Mouse (Mus musculus) embryonic facial prominence, embryonic 10.5 days (tissue): ENCODE results near the gene Dgat2. TPM values are rescaled to one million over a fixed set of nuclear protein-coding genes. Genes with fewer than 3 reads are reported as not detected.

Source experiments
- DNase-seq: peaks from one replicate; pipeline ENCODE4 v3.0.0-alpha.2; 2017; ENCODE audit warnings: low spot score
- H3K27ac ChIP-seq: fragments of 300-500 bp; sonication (generic); replicated peaks from 2 replicates; pipeline ENCODE4 v1.5.1; 2016; ENCODE audit warnings: mild to moderate bottlenecking
- H3K27me3 ChIP-seq: fragments of 300-500 bp; sonication (generic); replicated peaks from 2 replicates; pipeline ENCODE4 v1.6.1; 2016; ENCODE audit warnings: low read depth, mild to moderate bottlenecking; ENCODE audit not compliant: poor library complexity, severe bottlenecking
- H3K36me3 ChIP-seq: fragments of 300-500 bp; sonication (generic); replicated peaks from 2 replicates; pipeline ENCODE4 v1.6.1; 2016; ENCODE audit warnings: mild to moderate bottlenecking, moderate library complexity
- H3K4me1 ChIP-seq: fragments of 300-500 bp; sonication (generic); 2 replicates; pipeline ENCODE4 v1.6.1; 2016
- H3K4me3 ChIP-seq: fragments of 300-500 bp; sonication (generic); 2 replicates; pipeline ENCODE4 v1.5.1; 2016; ENCODE audit warnings: mild to moderate bottlenecking, moderate library complexity
- H3K9me3 ChIP-seq: fragments of 300-500 bp; sonication (generic); 2 replicates; pipeline ENCODE4 v1.6.1; 2016; ENCODE audit warnings: mild to moderate bottlenecking
- WGBS: fragments of 180-500 bp; shearing (Covaris S2); methylation state at CpG from one replicate; pipeline ENCODE4 v1.1.7; 2016; 5-methylcytosine and 5-hydroxymethylcytosine counted together
- polyA plus RNA-seq: library from polyadenylated mRNA; unstranded; fragments of >200 nt; fragmentation: Nextera tagmentation; extraction: Ambion mirVana; gene quantifications from 2 replicates; pipeline ENCODE4 v1.2.1, GENCODE M21; 2016

Dgat2 gene
- polyA plus RNA-seq, 1 experiment from 2014 or later = 16.4 TPM

DNA sequence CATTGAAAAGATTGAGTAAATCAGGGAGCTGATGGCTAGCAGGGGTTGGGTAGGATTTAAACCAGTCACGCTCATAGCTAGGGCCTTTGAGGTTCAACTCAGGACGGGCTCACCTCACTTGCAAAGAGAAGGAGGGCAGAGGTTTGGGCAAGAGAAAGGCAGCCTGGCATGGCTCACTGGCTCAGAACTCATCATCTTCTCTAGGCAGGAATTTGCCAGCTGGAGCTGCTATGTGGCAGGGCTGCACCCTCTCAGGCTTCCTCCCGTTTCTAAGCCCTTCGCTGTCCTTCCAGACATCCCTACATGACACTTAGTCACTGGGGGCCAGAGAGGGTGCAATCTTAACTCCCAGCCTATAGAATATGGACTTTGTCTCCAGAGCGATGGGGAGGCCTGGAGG is 4.9 kb upstream of the Dgat2 start:
- Histone ChIP-seq H3K27me3 (peaks cover 15% of the 10 kb centered on the region), H3K36me3 (no peaks in the 10 kb centered on the region), H3K9me3 (no peaks in the 10 kb centered on the region), H3K4me3 (no peak overlapping the region), H3K27ac (no peak overlapping the region), H3K4me1 (peaks cover 18% of the 10 kb centered on the region)
- 85% methylated on average over 5 of the region's 5 CpGs for WGBS
- no peak for DNase-seq

DNA sequence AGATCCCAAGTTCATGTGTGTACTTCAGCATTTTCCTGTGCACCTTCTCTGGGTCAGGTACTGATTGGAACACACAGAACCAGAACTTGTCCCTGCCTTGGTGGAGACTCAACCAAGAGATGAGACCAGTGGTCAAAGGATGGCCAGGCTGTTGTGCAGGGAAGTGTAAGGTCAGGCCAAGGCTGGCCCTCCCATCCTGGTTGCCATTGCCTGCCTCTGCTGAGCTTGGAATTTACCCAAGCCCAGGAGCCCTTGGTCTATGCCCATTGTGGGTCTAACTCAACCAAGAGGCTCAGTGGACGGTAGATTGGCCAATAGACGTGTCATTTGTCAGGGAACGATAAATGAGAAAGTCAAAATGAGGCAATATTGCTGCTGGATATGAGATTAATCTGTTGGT is 2.9 kb upstream of the Dgat2 start:
- no peak for DNase-seq
- WGBS = 84% methylated on average over 3 of the region's 3 CpGs
- peaks cover 29% of the 10 kb centered on the region for H3K4me1 ChIP-seq
- peaks cover 29% of the 10 kb centered on the region for H3K27me3 ChIP-seq
- H3K4me3 ChIP-seq = no peak overlapping the region
- no peaks in the 10 kb centered on the region for H3K36me3 ChIP-seq
- no peaks in the 10 kb centered on the region for H3K9me3 ChIP-seq
- H3K27ac ChIP-seq = no peak overlapping the region

DNA sequence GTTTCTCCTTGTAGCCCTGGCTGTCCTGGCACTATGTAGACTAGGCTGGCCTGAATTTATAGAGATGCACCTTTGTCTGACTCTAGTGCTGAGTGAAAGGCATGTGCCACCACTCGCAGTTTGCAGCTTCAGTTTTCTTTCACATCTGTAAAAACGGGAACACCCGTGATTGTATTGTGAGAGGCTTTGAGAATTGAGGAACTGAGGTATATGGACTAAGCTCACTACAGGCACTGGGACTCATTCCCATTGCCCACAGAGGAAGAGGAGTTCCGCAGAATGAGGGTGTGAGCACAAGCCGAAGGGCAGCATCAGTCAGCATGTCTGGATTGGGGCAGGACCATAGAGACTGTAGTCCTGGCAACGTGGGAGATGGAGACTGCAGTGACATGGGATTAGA is 1.2 kb upstream of the Dgat2 start:
- no peaks in the 10 kb centered on the region for H3K9me3 ChIP-seq
- peak overlapping the region; percentile 78; the same call in 1 of the 2 replicates for H3K4me3 ChIP-seq
- WGBS = 74% methylated on average over 6 of the region's 6 CpGs
- no peaks in the 10 kb centered on the region for H3K36me3 ChIP-seq
- no peak for DNase-seq
- peaks cover 29% of the 10 kb centered on the region for H3K27me3 ChIP-seq
- no peak overlapping the region for H3K27ac ChIP-seq
- peaks cover 29% of the 10 kb centered on the region for H3K4me1 ChIP-seq

DNA sequence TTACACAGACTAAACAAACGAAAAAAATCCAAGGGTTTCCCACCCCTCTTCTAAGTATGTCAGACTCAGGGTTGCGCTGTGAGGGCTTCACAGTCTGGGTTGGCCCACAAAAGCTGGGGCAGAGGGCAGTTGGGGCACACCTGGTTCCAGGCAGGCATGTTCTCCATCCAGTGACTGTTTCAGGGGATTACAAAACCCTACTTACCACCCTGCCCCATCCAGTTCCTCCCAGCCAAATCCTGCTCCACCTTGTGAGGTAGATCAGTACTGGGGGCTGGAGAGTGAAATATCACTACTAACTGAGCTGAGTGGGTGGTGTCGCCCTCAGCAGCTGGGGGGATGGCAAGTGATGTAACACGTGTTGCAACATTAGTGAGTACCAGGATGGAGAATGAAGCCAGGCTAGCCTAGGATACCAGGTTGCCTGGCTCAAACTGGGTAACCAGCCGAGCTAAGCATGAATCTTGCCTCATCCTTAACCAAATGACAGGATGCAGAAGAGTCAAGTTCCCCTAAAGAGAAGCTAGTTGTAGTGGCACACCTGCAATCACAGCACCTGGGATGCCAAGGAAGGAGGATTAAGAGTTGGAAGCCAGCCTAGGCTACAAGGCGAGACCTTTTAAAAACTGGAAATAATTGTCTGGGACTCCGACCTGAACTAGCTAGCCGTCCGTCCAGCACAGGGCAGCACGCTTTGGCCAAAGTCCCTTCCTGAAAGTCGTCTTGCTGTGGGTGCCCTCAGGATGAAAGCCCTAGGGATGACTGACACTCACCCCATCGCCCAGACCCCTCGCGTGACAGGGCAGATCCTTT is 694 bp downstream of the Dgat2 start:
- 24% methylated on average over 14 of the region's 14 CpGs for WGBS
- DNase-seq = peak; percentile 23
- no peaks in the 10 kb centered on the region for H3K36me3 ChIP-seq
- peaks cover 34% of the 10 kb centered on the region for H3K4me1 ChIP-seq
- H3K4me3 ChIP-seq = peak overlapping the region; percentile 78
- H3K27me3 ChIP-seq = peaks cover 24% of the 10 kb centered on the region
- H3K27ac ChIP-seq = peak overlapping the region; percentile 96
- no peaks in the 10 kb centered on the region for H3K9me3 ChIP-seq

DNA sequence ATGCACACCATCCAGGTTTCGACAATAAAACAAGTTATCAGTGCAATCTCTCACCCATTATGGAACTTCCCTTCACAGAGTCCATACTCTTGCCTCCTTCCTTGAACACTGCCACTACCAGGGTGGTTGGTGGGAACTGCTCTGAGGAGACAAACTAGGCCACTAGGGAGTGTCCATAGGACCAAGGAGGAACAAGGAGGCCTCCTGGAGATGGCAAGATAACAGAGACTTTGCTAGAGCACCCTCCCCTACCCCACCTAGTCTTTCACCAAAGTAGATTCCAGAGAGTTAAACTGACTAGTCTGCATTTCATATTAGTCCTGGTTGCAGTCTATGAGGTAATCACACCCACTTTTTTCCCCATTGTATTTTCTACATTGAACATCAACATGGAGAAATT is 2.4 kb downstream of the Dgat2 start:
- no peaks in the 10 kb centered on the region for H3K36me3 ChIP-seq
- H3K4me3 ChIP-seq = no peak overlapping the region
- DNase-seq = no peak
- WGBS = 86% methylated on average over 1 of the region's 1 CpGs
- peaks cover 24% of the 10 kb centered on the region for H3K27me3 ChIP-seq
- H3K27ac ChIP-seq = no peak overlapping the region
- H3K9me3 ChIP-seq = no peaks in the 10 kb centered on the region
- H3K4me1 ChIP-seq = peaks cover 34% of the 10 kb centered on the region

DNA sequence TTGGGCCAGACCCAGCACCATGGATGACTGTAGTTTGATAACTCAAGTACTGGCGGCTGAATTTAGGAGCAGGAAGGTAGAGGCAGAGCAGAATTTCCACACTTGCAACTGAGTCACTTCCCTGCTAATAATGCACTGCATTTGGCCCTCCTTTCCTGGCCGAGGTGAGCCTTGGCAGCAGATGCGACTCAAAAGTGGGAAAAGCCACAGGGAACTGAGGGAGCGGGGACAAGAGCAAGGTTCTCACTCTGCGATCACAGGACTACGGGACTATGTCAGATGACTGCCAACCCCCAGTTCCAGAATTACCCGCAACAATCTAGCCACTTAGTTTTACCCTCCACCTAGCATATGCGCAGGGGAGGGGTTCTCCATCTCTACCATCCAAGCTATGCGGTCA is 3.2 kb downstream of the Dgat2 start:
- DNase-seq = no peak
- no peaks in the 10 kb centered on the region for H3K36me3 ChIP-seq
- H3K27me3 ChIP-seq = peaks cover 23% of the 10 kb centered on the region
- H3K4me1 ChIP-seq = peaks cover 34% of the 10 kb centered on the region
- H3K9me3 ChIP-seq = no peaks in the 10 kb centered on the region
- no peak overlapping the region for H3K4me3 ChIP-seq
- 91% methylated on average over 9 of the region's 9 CpGs for WGBS
- no peak overlapping the region for H3K27ac ChIP-seq

DNA sequence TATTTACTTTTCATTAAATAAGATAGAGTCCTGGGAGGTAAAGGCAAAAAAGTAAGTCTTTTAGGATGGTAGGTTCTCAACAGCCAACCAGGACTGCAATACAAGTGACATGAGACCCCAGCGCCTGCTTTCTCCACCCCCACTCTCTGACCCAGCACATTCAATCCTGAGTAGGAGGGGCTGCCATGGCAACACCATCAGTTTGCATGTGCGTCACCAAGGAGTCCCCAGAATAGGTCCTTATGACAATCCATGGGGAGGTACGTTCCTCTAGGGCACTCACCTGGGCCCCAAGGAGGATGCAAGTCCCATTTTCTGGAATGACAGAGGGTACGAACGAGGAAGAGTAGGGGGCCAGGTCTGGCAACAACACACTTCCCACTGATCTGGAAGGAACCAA is 5.1 kb downstream of the Dgat2 start:
- 85% methylated on average over 5 of the region's 5 CpGs for WGBS
- H3K36me3 ChIP-seq = no peaks in the 10 kb centered on the region
- no peak for DNase-seq
- peaks cover 14% of the 10 kb centered on the region for H3K27me3 ChIP-seq
- no peak overlapping the region for H3K27ac ChIP-seq
- H3K4me1 ChIP-seq = peaks cover 18% of the 10 kb centered on the region
- H3K9me3 ChIP-seq = no peaks in the 10 kb centered on the region
- no peak overlapping the region for H3K4me3 ChIP-seq

DNA sequence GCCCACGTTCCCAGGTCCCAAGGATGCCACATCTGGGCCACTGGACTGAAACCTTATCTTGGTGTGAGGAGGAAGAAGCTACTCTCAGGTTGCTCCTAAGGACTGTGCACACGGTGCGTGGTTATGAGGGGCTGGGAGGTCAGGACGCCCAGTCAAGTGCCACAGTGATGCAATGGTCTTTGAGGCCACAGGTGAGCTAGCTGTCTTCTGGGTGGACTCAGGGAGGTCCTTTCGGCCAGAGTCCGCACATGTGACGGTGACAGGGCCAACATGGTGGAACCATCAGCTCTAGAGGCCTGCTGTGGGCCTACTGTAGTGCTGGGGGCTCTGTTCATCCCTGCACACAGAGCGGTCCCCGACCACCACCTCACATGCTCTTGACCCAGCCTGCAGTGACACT is 6.9 kb downstream of the Dgat2 start:
- H3K4me3 ChIP-seq = no peak overlapping the region
- WGBS = 93% methylated on average over 9 of the region's 9 CpGs
- peaks cover 17% of the 10 kb centered on the region for H3K4me1 ChIP-seq
- H3K36me3 ChIP-seq = no peaks in the 10 kb centered on the region
- peaks cover 2% of the 10 kb centered on the region for H3K27me3 ChIP-seq
- H3K27ac ChIP-seq = no peak overlapping the region
- DNase-seq = no peak
- H3K9me3 ChIP-seq = no peaks in the 10 kb centered on the region

DNA sequence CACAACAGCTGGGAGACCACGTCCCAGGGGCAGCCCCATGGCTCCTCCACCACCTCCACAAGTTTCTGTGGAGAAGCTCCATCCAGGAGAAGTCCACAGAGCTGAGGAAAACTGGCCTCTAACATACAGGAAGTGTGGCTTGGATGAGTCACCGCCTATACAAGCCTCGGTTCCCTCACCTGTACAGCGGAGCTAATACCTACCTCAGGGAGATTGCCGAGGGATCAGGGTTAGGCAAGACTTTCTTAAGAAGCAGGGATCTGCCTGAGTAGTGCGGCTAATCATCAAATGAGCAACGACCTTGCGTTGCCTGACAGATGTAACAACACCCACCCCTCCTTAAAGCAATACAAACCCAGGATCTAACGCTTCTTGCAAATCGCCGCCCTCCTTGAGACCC is 7.4 kb downstream of the Dgat2 start:
- no peaks in the 10 kb centered on the region for H3K36me3 ChIP-seq
- H3K9me3 ChIP-seq = no peaks in the 10 kb centered on the region
- no peak for DNase-seq
- H3K27me3 ChIP-seq = no peaks in the 10 kb centered on the region
- no peak overlapping the region for H3K27ac ChIP-seq
- no peak overlapping the region for H3K4me3 ChIP-seq
- WGBS = 87% methylated on average over 11 of the region's 11 CpGs
- H3K4me1 ChIP-seq = peaks cover 17% of the 10 kb centered on the region

DNA sequence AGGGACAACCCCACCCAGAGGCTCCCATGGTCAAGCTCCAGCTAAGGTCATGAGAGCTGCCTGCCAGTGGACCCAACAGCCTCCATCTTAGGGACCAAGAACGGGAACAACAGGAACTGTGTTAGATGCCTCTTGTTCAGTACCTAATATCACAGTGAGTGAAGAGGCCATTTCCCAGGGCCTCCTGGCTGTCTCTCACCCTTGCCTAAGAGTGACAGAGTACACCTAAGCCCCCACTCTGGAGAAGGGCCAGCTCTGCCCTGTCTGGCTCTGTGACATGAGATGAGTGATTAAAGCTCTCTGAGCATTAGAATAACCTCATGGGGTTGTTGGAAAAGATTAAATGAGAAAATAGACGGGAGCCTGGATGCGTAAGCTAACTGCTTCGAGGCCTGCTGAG is 8.5 kb downstream of the Dgat2 start:
- whole genome bisulfite sequencing = 91% methylated on average over 4 of the region's 4 CpGs
- no peak for DNase-seq
- H3K4me3 ChIP-seq = no peak overlapping the region
- H3K27me3 ChIP-seq = no peaks in the 10 kb centered on the region
- H3K36me3 ChIP-seq = no peaks in the 10 kb centered on the region
- peaks cover 17% of the 10 kb centered on the region for H3K4me1 ChIP-seq
- no peak overlapping the region for H3K27ac ChIP-seq
- H3K9me3 ChIP-seq = no peaks in the 10 kb centered on the region

DNA sequence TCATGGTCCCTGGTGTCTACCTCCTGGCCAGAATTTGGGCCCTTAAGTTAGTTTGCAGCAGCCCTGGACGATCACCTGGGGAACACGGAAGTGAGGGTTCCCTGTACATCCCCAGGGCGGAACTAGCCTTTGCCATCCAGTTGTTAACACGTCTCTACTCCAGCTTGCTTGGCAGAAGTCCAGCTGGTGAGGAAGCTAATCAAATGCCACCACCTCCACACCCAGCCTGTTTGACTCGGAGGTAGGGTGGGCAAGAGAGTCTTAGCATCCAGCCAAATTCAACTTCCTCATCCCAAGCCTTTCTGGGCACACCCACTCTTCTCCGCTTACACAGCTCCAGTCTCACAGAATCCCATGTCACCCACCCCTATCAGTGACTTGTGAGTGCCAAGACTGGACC is 9.6 kb downstream of the Dgat2 start:
- no peak for DNase-seq
- WGBS = 91% methylated on average over 6 of the region's 6 CpGs
- Histone ChIP-seq H3K9me3 (no peaks in the 10 kb centered on the region), H3K4me3 (no peak overlapping the region), H3K27ac (no peak overlapping the region), H3K36me3 (no peaks in the 10 kb centered on the region), H3K4me1 (peaks cover 22% of the 10 kb centered on the region), H3K27me3 (no peaks in the 10 kb centered on the region)

DNA sequence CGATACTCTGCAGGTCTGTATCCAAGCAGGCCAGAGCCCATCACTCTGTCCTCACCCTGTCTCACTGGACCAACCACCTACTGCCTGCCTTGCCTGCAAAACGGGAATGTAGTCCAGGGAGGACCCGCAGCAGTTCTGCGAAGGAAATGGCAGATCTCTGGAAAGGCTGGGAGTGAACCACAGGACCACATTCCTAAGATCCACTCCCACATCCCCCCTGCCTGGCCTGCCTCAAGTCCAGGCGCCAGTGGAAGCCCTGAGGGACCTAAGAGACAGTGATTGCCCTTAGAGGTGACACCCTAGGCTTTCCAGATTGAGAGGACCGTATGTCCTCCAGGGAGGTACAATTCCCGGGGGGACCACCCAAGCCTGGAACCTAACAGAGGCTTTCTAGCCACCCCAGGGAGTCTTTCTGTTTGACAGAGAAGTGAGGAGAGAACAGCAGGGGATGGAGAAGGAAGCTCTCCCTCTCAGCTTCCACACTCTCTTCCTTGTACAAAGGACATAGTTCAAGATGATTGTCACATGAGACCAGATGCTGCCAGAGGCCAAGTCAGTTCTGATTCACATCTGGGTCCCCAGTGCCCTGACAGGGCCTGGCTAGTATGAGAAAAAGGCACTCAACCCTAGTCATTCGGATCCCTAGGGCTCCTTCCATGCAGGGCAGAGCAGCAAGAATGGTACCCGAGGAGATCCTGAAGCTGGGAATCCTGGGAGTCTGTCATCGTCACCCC is 10.6 kb downstream of the Dgat2 start:
- Histone ChIP-seq H3K27ac (no peak overlapping the region), H3K27me3 (no peaks in the 10 kb centered on the region), H3K9me3 (no peaks in the 10 kb centered on the region), H3K4me3 (no peak overlapping the region), H3K36me3 (no peaks in the 10 kb centered on the region), H3K4me1 (peaks cover 19% of the 10 kb centered on the region)
- WGBS = 64% methylated on average over 10 of the region's 10 CpGs
- no peak for DNase-seq

DNA sequence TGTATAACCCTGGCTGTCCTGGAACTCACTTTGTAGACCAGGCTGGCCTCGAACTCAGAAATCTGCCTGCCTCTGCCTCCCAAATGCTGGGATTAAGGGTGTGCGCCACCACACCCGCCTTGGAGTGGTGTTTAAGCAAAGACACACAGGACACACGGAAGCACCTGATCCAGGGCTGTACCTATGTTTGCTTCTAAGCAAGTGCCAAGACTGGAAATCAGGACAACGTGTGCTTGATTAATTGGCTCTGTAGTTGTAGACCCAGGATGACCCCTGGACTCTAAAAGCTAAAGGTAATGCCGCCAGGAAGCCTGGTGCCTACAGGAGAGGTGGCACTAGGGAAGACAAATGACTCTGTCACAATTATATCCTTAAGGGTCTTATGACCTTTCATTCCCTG is 12.0 kb downstream of the Dgat2 start:
- Histone ChIP-seq H3K27me3 (no peaks in the 10 kb centered on the region), H3K9me3 (no peaks in the 10 kb centered on the region), H3K27ac (no peak overlapping the region), H3K36me3 (no peaks in the 10 kb centered on the region), H3K4me3 (no peak overlapping the region), H3K4me1 (peaks cover 24% of the 10 kb centered on the region)
- 92% methylated on average over 6 of the region's 6 CpGs for WGBS
- DNase-seq = no peak
